Mouse (Mus musculus): Measurements from ENCODE around the gene Snapc5. TPM values are rescaled to one million over a fixed set of nuclear protein-coding genes. Genes with fewer than 3 reads are reported as not detected.

Gene Snapc5
- polyA plus RNA-seq, 1 experiment from 2014 or later, result 23.8 TPM

DNA sequence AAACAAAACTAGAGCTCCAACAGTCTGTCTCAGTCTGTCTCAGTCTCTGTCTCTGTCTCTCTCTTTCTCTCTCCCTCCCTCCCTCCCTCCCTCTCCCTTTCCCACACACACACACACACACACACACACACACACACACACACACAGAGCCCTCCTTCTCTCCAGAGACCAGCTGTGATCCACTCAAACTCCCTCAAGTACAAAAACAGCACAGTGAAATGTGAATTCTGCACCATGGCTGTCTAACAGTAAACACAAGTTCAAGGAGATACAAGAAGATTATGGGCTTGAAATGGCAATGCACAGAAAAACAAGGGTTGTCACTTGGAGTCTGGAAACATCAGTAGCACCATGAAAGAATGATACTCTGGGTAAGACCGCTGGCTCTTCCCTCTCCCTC, 40.2 kb downstream of the Snapc5 start:
- no peak for DNase-seq (ENCODE audit: low read depth, low spot score)
- no peak for ATAC-seq
- ChIA-PET POLR2A (no interaction called here), CTCF (no interaction called here)
- no peak for TF ChIP-seq CTCF (IDR thresholded peaks at IDR 0.05)
- no peaks in the 10 kb centered on the region for H3K27me3 ChIP-seq
- in situ Hi-C loops (cut with MboI; ENCODE audit: low pct_unique_long_range_greater_than_20kb), result no loop called here

GRCm38 (mm10) chr9:64219772-64220420, 40.8 kb downstream of the Snapc5 start:
- POLR2A ChIA-PET, result no interaction called here

DNA sequence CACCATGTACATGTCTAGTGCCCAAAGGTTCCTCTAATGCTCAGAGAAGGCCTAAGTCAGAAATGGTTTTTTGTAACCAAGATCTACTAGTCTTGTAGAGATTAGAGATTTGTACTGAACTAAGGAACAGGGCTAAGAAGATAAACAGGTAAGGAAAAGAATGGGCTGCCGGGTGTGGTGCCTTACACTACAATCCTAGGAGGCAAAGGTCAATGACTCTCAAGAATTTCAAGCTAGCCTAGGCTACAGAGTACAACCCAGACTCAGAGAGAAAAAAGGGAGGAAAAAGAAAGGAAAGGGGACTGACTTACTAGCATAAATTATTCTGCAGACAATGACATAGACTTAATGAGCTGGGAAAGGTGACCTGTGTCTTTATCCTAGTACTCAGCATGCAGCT, 41.5 kb downstream of the Snapc5 start:
- ChIA-PET CTCF (interaction anchor here (0.8 kb wide), 1 partner anchor 9 kb away, joined by 3 read pairs; no protein-coding TSS in a partner anchor), POLR2A (no interaction called here)
- in situ Hi-C loops (cut with MboI; ENCODE audit: low pct_unique_long_range_greater_than_20kb), result no loop called here
- H3K27me3 ChIP-seq, result no peaks in the 10 kb centered on the region
- DNase-seq (ENCODE audit: low read depth, low spot score) (no peak), ATAC-seq (no peak)
- no peak for TF ChIP-seq CTCF (IDR thresholded peaks at IDR 0.05)

More at GRCm38 (mm10) chr9:64219772-64220420, 40.8 kb downstream of the Snapc5 start:
- no peak for ATAC-seq
- in situ Hi-C loops (cut with MboI; ENCODE audit: low pct_unique_long_range_greater_than_20kb), result no loop called here
- DNase-seq (ENCODE audit: low read depth, low spot score), result no peak
- CTCF ChIA-PET, result interaction anchor here (0.8 kb wide), 1 partner anchor 10 kb away, joined by 3 read pairs; no protein-coding TSS in a partner anchor
- TF ChIP-seq CTCF (IDR thresholded peaks at IDR 0.05), result no peak
- no peaks in the 10 kb centered on the region for H3K27me3 ChIP-seq

- CTCF ChIA-PET, result no interaction called here
- DNase-seq (ENCODE audit: low read depth, low spot score) (no peak), ATAC-seq (no peak)
- no peaks in the 10 kb centered on the region for H3K27me3 ChIP-seq
- POLR2A ChIA-PET, result no interaction called here
- in situ Hi-C loops (cut with MboI; ENCODE audit: low pct_unique_long_range_greater_than_20kb), result no loop called here
- no peak for TF ChIP-seq CTCF (IDR thresholded peaks at IDR 0.05)
Observed at GRCm38 (mm10) chr9:64221480-64221879, 42.4 kb downstream of the Snapc5 start.

DNA sequence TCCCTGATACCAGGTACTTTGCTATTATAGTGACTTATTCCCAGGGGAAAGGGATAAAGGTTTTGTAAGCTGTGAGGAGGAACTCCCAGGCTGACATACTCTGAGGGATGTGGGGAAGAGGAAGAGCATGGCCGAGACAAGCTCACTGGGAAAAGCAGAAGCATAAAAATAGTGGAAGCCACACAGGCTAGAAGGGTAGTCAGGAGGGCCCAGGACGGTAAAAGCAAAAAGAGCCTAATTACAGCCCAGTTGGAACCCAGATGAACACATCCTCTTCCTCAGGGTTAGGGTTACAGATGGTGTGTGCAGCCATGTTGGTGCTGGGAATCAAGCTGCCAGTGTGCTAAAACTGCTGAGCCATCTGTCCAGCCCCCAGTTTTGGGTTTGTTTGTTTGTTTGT, 43.0 kb downstream of the Snapc5 start:
- no peaks in the 10 kb centered on the region for H3K27me3 ChIP-seq
- DNase-seq (ENCODE audit: low read depth, low spot score) (no peak), ATAC-seq (no peak)
- no peak for TF ChIP-seq CTCF (IDR thresholded peaks at IDR 0.05)
- CTCF ChIA-PET, result no interaction called here
- in situ Hi-C loops (cut with MboI; ENCODE audit: low pct_unique_long_range_greater_than_20kb), result no loop called here
- POLR2A ChIA-PET, result no interaction called here

DNA sequence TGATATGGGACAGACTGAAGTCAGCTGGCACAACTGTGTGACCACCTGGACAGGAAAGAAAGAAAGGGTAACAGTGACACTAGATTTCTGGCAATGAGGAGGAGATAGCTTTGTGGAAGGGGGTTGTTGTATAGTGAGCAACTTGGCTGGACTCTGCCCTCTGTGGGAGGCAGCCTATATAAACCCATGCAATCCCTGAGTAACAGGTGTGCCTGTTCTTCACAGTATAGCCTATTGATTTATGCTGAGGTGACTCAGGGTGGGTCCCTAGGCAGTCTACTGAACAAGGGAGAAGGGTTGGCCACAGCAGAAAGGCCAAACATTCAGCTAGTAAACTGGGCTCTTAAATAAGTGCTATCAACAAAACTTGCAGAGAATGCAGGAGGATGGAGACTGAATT, 46.7 kb downstream of the Snapc5 start:
- TF ChIP-seq CTCF (IDR thresholded peaks at IDR 0.05), result no peak
- ChIA-PET CTCF (no interaction called here), POLR2A (no interaction called here)
- in situ Hi-C loops (cut with MboI; ENCODE audit: low pct_unique_long_range_greater_than_20kb), result no loop called here
- H3K27me3 ChIP-seq, result no peaks in the 10 kb centered on the region
- no peak for DNase-seq (ENCODE audit: low read depth, low spot score)
- ATAC-seq, result no peak

- DNase-seq (ENCODE audit: low read depth, low spot score), result no peak
- POLR2A ChIA-PET, result interaction anchor here (0.7 kb wide), 1 partner anchor 31 kb away, joined by 5 read pairs; no protein-coding TSS in a partner anchor
- no peak for TF ChIP-seq CTCF (IDR thresholded peaks at IDR 0.05)
- H3K27me3 ChIP-seq, result no peaks in the 10 kb centered on the region
- in situ Hi-C loops (cut with MboI; ENCODE audit: low pct_unique_long_range_greater_than_20kb), result no loop called here
- CTCF ChIA-PET, result no interaction called here
- ATAC-seq, result no peak
Observed at GRCm38 (mm10) chr9:64227736-64228135, 48.7 kb downstream of the Snapc5 start.

- ChIA-PET CTCF (no interaction called here), POLR2A (no interaction called here)
Observed at GRCm38 (mm10) chr9:64228972-64229371, 49.9 kb downstream of the Snapc5 start.

DNA sequence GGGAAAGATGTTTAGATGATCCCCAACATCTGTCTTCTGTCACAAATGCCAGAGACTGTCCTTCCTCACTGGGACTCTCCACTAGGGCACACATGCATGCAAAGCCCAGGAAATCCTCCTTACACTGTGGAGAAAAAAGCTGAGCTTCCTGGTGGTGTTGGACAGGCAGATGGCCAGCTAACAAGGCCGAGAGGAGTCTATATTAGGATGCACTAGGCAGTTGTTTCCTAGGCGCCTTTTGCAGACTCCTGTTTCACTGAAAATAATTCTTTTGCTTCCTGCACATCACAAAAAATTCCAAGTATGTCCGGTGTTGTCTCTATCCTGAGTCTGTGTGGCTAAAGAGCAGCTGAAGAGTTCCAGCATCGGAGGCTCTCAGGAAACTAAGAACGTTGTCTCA, 52.1 kb downstream of the Snapc5 start:
- DNase-seq (ENCODE audit: low read depth, low spot score) (no peak), ATAC-seq (no peak)
- TF ChIP-seq CTCF (IDR thresholded peaks at IDR 0.05), result no peak
- in situ Hi-C loops (cut with MboI; ENCODE audit: low pct_unique_long_range_greater_than_20kb), result no loop called here
- H3K27me3 ChIP-seq, result no peaks in the 10 kb centered on the region
- ChIA-PET POLR2A (no interaction called here), CTCF (interaction anchor here (1.1 to 1.6 kb wide), 2 partner anchors 9 kb away, joined by 3 to 5 read pairs; no protein-coding TSS in a partner anchor)

More at GRCm38 (mm10) chr9:64228972-64229371, 49.9 kb downstream of the Snapc5 start:
- H3K27me3 ChIP-seq, result no peaks in the 10 kb centered on the region
- no peak for TF ChIP-seq CTCF (IDR thresholded peaks at IDR 0.05)
- DNase-seq (ENCODE audit: low read depth, low spot score), result no peak
- ATAC-seq, result no peak
- in situ Hi-C loops (cut with MboI; ENCODE audit: low pct_unique_long_range_greater_than_20kb), result no loop called here

- H3K27me3 ChIP-seq, result no peaks in the 10 kb centered on the region
- CTCF ChIA-PET, result interaction anchor here (1.1 to 1.6 kb wide), 2 partner anchors 9 kb away, joined by 3 to 5 read pairs; no protein-coding TSS in a partner anchor
- TF ChIP-seq CTCF (IDR thresholded peaks at IDR 0.05), result no peak
- ATAC-seq, result no peak
- in situ Hi-C loops (cut with MboI; ENCODE audit: low pct_unique_long_range_greater_than_20kb), result no loop called here
- POLR2A ChIA-PET, result no interaction called here
- DNase-seq (ENCODE audit: low read depth, low spot score), result no peak
Observed at GRCm38 (mm10) chr9:64231674-64232073, 52.6 kb downstream of the Snapc5 start.

GRCm38 (mm10) chr9:64232257-64232957, 53.3 kb downstream of the Snapc5 start:
- H3K27me3 ChIP-seq, result no peaks in the 10 kb centered on the region
- POLR2A ChIA-PET, result no interaction called here
- DNase-seq (ENCODE audit: low read depth, low spot score) (no peak), ATAC-seq (no peak)
- in situ Hi-C loops (cut with MboI; ENCODE audit: low pct_unique_long_range_greater_than_20kb), result no loop called here
- CTCF ChIA-PET, result interaction anchor here (1.2 to 1.6 kb wide), 2 partner anchors 8 to 12 kb away, joined by 3 to 5 read pairs; no protein-coding TSS in a partner anchor
- TF ChIP-seq CTCF (IDR thresholded peaks at IDR 0.05), result no peak

Other genes starting within 250 kb of the Snapc5 start
- gene Smad6, start 157.2 kb upstream of the Snapc5 start, polyA plus RNA-seq (2021), result 28.2 TPM
- gene Lctl, start 62.1 kb upstream of the Snapc5 start, polyA plus RNA-seq (2021), result 2.2 TPM
- 35.4 TPM for gene Zwilch, start 6.2 kb upstream of the Snapc5 start, polyA plus RNA-seq (2021)
- 1,287 TPM for gene Rpl4, start 5.9 kb upstream of the Snapc5 start, polyA plus RNA-seq (2021)
- 10.3 TPM for gene Uchl4, start 55.9 kb downstream of the Snapc5 start, polyA plus RNA-seq (2021)
- 115 TPM for gene Map2k1, start 74.4 kb downstream of the Snapc5 start, polyA plus RNA-seq (2021)
- gene Tipin, start 102.3 kb downstream of the Snapc5 start, polyA plus RNA-seq (2021), result 50.2 TPM
- gene Dis3l, start 162.0 kb downstream of the Snapc5 start, polyA plus RNA-seq (2021), result 21.8 TPM
- 1.3 TPM for gene Megf11, start 206.4 kb downstream of the Snapc5 start, polyA plus RNA-seq (2021)

Data from Patski (cell line).